ENCODE assay signal across 8 mouse cellular contexts in genomic region chr4:34992866-34993638, GRCm38 (mm10).
DNase-seq lines count a peak whose midpoint lies in the region; ATAC-seq and TF ChIP-seq lines count a peak whose summit lies in the region.

No protein-coding gene starts in this region.

- H3K9me3 ChIP-seq in embryonic facial prominence, embryonic 10.5 days = no peaks in the 10 kb centered on the region
- H3K9me3 ChIP-seq in hindbrain, embryonic 15.5 days = no peaks in the 10 kb centered on the region
- no peaks in the 10 kb centered on the region for H3K9me3 ChIP-seq in midbrain, embryonic 14.5 days (ENCODE audit: control insufficient read depth, low read length)

- no peak overlapping the region; the same call in 1 of the 2 replicates for H3K9ac ChIP-seq in hindbrain, embryonic 15.5 days
- peak overlapping the region; percentile 2; the same call in 1 of the 2 replicates for H3K9ac ChIP-seq in midbrain, embryonic 14.5 days (replicated peaks; ENCODE audit: low read length)

- H3K27me3 ChIP-seq in embryonic facial prominence, embryonic 10.5 days (replicated peaks; ENCODE audit: low read depth, poor library complexity, severe bottlenecking) = 0 out of 2 replicates have a peak, but pooled peaks cover 12% of the 10 kb centered on the region
- no peaks in the 10 kb centered on the region for H3K27me3 ChIP-seq in hindbrain, embryonic 15.5 days
- H3K27me3 ChIP-seq in midbrain, embryonic 14.5 days (ENCODE audit: control insufficient read depth, insufficient read depth, low read length) = no peaks in the 10 kb centered on the region

- no peaks in the 10 kb centered on the region for H3K36me3 ChIP-seq in embryonic facial prominence, embryonic 10.5 days (replicated peaks)
- H3K36me3 ChIP-seq in hindbrain, embryonic 15.5 days = no peaks in the 10 kb centered on the region
- no peaks in the 10 kb centered on the region for H3K36me3 ChIP-seq in midbrain, embryonic 14.5 days (ENCODE audit: control insufficient read depth, insufficient read depth, low read length)

- H3K27ac ChIP-seq in gastrocnemius, adult 2 months = no peak overlapping the region
- peak overlapping the region; percentile 83 for H3K27ac ChIP-seq in embryonic facial prominence, embryonic 10.5 days (replicated peaks)
- H3K27ac ChIP-seq in hindbrain, embryonic 15.5 days (replicated peaks) = peak overlapping the region; percentile 60
- H3K27ac ChIP-seq in midbrain, embryonic 14.5 days (replicated peaks; ENCODE audit: low read depth, low read length) = peak overlapping the region; percentile 82

- no peak for TF ChIP-seq CTCF in gastrocnemius, adult 2 months (IDR thresholded peaks at IDR 0.05)

- 34% methylated on average over 22 of the region's 22 CpGs for WGBS in embryonic facial prominence, embryonic 10.5 days
- WGBS in hindbrain, embryonic 15.5 days = 25% methylated on average over 22 of the region's 22 CpGs
- 18% methylated on average over 22 of the region's 22 CpGs for WGBS in midbrain, embryonic 14.5 days

- peak overlapping the region; percentile 26 for H3K4me3 ChIP-seq in gastrocnemius, adult 2 months
- peak overlapping the region; percentile 36 for H3K4me3 ChIP-seq in embryonic facial prominence, embryonic 10.5 days
- no peak overlapping the region for H3K4me3 ChIP-seq in hindbrain, embryonic 15.5 days
- no peak overlapping the region for H3K4me3 ChIP-seq in midbrain, embryonic 14.5 days (replicated peaks; ENCODE audit: low read depth, low read length)

- intact Hi-C loops in gastrocnemius, adult 2 months (cut with DNase I) = no loop called here

- H3K4me1 ChIP-seq in embryonic facial prominence, embryonic 10.5 days = peaks cover 34% of the 10 kb centered on the region
- peaks cover 26% of the 10 kb centered on the region for H3K4me1 ChIP-seq in hindbrain, embryonic 15.5 days (replicated peaks)
- H3K4me1 ChIP-seq in midbrain, embryonic 14.5 days (ENCODE audit: control insufficient read depth, insufficient read depth, low read length) = peaks cover 25% of the 10 kb centered on the region

- ATAC-seq in hindbrain, embryonic 15.5 days (ENCODE audit: low FRiP score, low read depth) = peak; percentile 72
- ATAC-seq in midbrain, embryonic 14.5 days (ENCODE audit: low FRiP score, low TSS enrichment) = peak; percentile 62

- no peak for DNase-seq in gastrocnemius, adult 2 months
- no peak for DNase-seq in gastrocnemius, postnatal 10 days
- DNase-seq in embryonic facial prominence, embryonic 10.5 days (ENCODE audit: low spot score) = peak; percentile 78
- peak; percentile 75 for DNase-seq in midbrain, embryonic 14.5 days
- DNase-seq in urinary bladder, postnatal 10 days (ENCODE audit: low spot score) = no peak
- no peak for DNase-seq in thymus, postnatal 36 days
- DNase-seq in urinary bladder, postnatal 25 days (ENCODE audit: low spot score) = no peak

- H3K4me2 ChIP-seq in hindbrain, embryonic 15.5 days = peak overlapping the region; percentile 44
- peak overlapping the region; percentile 39 for H3K4me2 ChIP-seq in midbrain, embryonic 14.5 days (ENCODE audit: low read length)

Comparison
In these comparisons a context has a peak if more than half of its experiments do, and no peak if none do; other contexts are left out.
1. DNase-seq: peak in embryonic facial prominence, embryonic 10.5 days (single experiment) and midbrain, embryonic 14.5 days (single experiment); none in gastrocnemius, adult 2 months (single experiment), gastrocnemius, postnatal 10 days (single experiment), urinary bladder, postnatal 10 days (single experiment), thymus, postnatal 36 days (0 of 2) and urinary bladder, postnatal 25 days (single experiment).
2. H3K4me3 ChIP-seq: peak in gastrocnemius, adult 2 months (single experiment) and embryonic facial prominence, embryonic 10.5 days (single experiment); none in hindbrain, embryonic 15.5 days (single experiment) and midbrain, embryonic 14.5 days (single experiment).